Mouse (Mus musculus): ENCODE measurements around the gene Rubcnl. TPM values are rescaled to one million over a fixed set of nuclear protein-coding genes. Genes with fewer than 3 reads are reported as not detected.

Rubcnl gene
- polyA plus RNA-seq, 1 experiment, result 0.64 TPM

DNA sequence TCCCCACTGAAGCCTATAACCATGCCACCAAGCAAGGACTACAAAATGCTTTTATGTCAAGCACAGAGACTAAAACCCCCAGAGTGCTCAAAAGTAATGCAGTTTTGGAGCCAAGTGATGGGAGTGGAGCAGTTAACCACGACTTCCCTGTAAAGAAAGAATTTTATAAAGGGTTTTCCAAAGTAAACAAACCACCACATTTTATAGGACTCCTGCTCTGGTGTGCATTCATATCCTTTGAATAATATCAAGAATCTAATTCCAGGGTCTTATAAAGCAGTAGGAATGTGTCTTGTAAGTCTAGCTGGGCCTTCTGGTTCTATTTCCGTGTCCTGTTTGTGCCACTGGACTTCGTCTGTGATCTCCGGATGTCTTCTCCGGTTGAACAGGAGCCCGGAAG lies 14.5 kb upstream of the Rubcnl start:
- peak overlapping the region; percentile 63 for H3K4me2 ChIP-seq (ENCODE audit: low read depth)
- H3K36me3 ChIP-seq (ENCODE audit: control insufficient read depth, insufficient read depth), result no peaks in the 10 kb centered on the region
- TF ChIP-seq POLR2AphosphoS2 (IDR thresholded peaks at IDR 0.05; ENCODE audit: insufficient read length, low read depth) (no peak), MAX (IDR thresholded peaks at IDR 0.05; ENCODE audit: low read depth) (no peak), CEBPB (IDR thresholded peaks at IDR 0.05; ENCODE audit: insufficient read depth, poor library complexity, severe bottlenecking) (no peak), MYOG (IDR thresholded peaks at IDR 0.05; ENCODE audit: control insufficient read depth in 1 of 3, insufficient read depth in 1 of 3, insufficient read length in 2 of 3, low read depth in 2 of 3) (no peak), REST (IDR thresholded peaks at IDR 0.05; ENCODE audit: insufficient read depth, insufficient read length) (no peak)
- H3ac ChIP-seq (ENCODE audit: control insufficient read depth, insufficient read length), result no peak overlapping the region
- no peaks in the 10 kb centered on the region for H3K79me2 ChIP-seq (ENCODE audit: control insufficient read depth, insufficient read depth)
- no peak overlapping the region for H3K4me3 ChIP-seq
- H3K27me3 ChIP-seq (ENCODE audit: control insufficient read depth, insufficient read depth, insufficient read length), result no peaks in the 10 kb centered on the region

DNA sequence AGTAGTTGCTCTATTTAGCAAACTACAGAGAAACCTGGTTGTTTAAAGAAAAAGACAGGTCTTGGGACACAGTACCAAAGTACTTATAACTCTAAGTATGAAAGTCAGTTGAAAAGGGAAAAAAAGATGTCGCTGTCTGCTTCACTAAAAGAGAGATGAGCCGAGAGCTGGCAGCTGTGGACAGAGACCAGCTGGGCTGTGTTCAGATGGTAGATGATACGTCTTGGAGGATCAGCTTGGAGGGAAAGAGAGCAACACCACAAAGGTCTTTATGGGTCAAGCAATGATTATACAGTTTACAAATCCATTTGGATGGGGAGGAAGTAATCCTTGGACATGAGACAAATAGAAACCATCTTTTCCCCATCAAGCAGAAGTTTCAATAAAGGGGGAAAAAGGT lies 12.5 kb upstream of the Rubcnl start:
- Histone ChIP-seq H3K4me2 (ENCODE audit: low read depth) (no peak overlapping the region), H3ac (ENCODE audit: control insufficient read depth, insufficient read length) (no peak overlapping the region), H3K27me3 (ENCODE audit: control insufficient read depth, insufficient read depth, insufficient read length) (no peaks in the 10 kb centered on the region), H3K79me2 (ENCODE audit: control insufficient read depth, insufficient read depth) (no peaks in the 10 kb centered on the region), H3K4me3 (no peak overlapping the region), H3K36me3 (ENCODE audit: control insufficient read depth, insufficient read depth) (no peaks in the 10 kb centered on the region)
- no peak for TF ChIP-seq TCF12 (IDR thresholded peaks at IDR 0.05; ENCODE audit: insufficient read depth, poor library complexity, severe bottlenecking)
- no peak for TF ChIP-seq TCF3 (IDR thresholded peaks at IDR 0.05; ENCODE audit: insufficient read length, low read depth)
- TF ChIP-seq POLR2A (IDR thresholded peaks at IDR 0.05; ENCODE audit: insufficient read length, low read depth), result no peak
- TF ChIP-seq E2F4 (IDR thresholded peaks at IDR 0.05; ENCODE audit: insufficient read depth), result no peak
- no peak for TF ChIP-seq POLR2AphosphoS2 (IDR thresholded peaks at IDR 0.05; ENCODE audit: insufficient read length, low read depth)
- TF ChIP-seq SRF (IDR thresholded peaks at IDR 0.05; ENCODE audit: control insufficient read depth, insufficient read length, low read depth), result no peak
- no peak for TF ChIP-seq MYOG (IDR thresholded peaks at IDR 0.05; ENCODE audit: control insufficient read depth in 1 of 3, insufficient read depth in 1 of 3, insufficient read length in 2 of 3, low read depth in 2 of 3)
- TF ChIP-seq USF1 (IDR thresholded peaks at IDR 0.05; ENCODE audit: low read depth), result no peak
- TF ChIP-seq REST (IDR thresholded peaks at IDR 0.05; ENCODE audit: insufficient read depth, insufficient read length), result no peak
- no peak for TF ChIP-seq MAX (IDR thresholded peaks at IDR 0.05; ENCODE audit: low read depth)
- TF ChIP-seq MYOD1 (IDR thresholded peaks at IDR 0.05; ENCODE audit: control insufficient read depth in 1 of 3, insufficient read length in 2 of 3, low read depth in 2 of 3), result no peak
- TF ChIP-seq CEBPB (IDR thresholded peaks at IDR 0.05; ENCODE audit: insufficient read depth, poor library complexity, severe bottlenecking), result no peak

DNA sequence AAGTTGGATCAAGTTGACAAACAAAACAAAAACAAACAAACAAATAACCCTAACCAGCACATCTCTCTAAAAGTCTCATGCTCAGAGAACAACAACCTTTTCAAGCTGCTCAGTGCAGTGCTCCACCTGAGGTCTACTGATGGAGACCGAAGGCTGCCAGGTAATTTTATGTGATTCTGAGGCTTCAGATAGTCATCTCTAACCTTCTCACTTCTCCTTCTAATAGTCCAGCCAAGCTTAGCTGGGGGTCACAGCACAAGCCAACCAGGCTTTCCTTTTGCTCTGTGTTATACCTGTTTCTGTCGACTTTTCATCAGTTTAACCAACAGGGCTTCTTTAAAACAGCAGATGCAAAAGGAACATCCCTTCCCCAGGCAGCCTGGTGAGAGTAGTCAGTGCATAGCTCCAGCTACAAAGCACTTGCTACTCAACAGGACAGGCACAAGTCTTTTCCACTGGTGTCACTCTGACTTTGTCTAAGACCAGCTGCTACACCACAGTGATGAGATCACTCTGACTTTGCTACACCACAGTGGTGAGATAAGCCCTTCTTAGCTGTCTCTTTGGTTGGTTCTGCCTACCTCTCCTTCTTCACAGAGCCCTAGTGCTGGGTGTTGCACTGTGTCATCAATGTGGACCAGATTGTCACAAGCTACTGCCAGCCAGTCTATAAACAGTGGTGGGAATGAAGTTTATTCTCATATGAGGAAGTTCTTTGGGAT lies 10.2 kb upstream of the Rubcnl start:
- Histone ChIP-seq H3K27me3 (ENCODE audit: control insufficient read depth, insufficient read depth, insufficient read length) (no peaks in the 10 kb centered on the region), H3K36me3 (ENCODE audit: control insufficient read depth, insufficient read depth) (no peaks in the 10 kb centered on the region), H3K4me2 (ENCODE audit: low read depth) (no peak overlapping the region), H3K4me3 (no peak overlapping the region), H3ac (ENCODE audit: control insufficient read depth, insufficient read length) (no peak overlapping the region), H3K79me2 (ENCODE audit: control insufficient read depth, insufficient read depth) (no peaks in the 10 kb centered on the region)
- TF ChIP-seq TCF12 (IDR thresholded peaks at IDR 0.05; ENCODE audit: insufficient read depth, poor library complexity, severe bottlenecking), result peak; percentile 35
- no peak for TF ChIP-seq SRF (IDR thresholded peaks at IDR 0.05; ENCODE audit: control insufficient read depth, insufficient read length, low read depth)
- peak in 2 of 3 experiments; percentile 70 to 71 for TF ChIP-seq MYOG (IDR thresholded peaks at IDR 0.05; ENCODE audit: control insufficient read depth in 1 of 3, insufficient read depth in 1 of 3, insufficient read length in 2 of 3, low read depth in 2 of 3)
- peak in 2 of 3 experiments; percentile 76 to 86 for TF ChIP-seq MYOD1 (IDR thresholded peaks at IDR 0.05; ENCODE audit: control insufficient read depth in 1 of 3, insufficient read length in 2 of 3, low read depth in 2 of 3)
- TF ChIP-seq MAX (IDR thresholded peaks at IDR 0.05; ENCODE audit: low read depth), result no peak
- TF ChIP-seq E2F4 (IDR thresholded peaks at IDR 0.05; ENCODE audit: insufficient read depth), result no peak
- TF ChIP-seq POLR2A (IDR thresholded peaks at IDR 0.05; ENCODE audit: insufficient read length, low read depth), result no peak
- no peak for TF ChIP-seq CEBPB (IDR thresholded peaks at IDR 0.05; ENCODE audit: insufficient read depth, poor library complexity, severe bottlenecking)
- peak; percentile 17 for TF ChIP-seq TCF3 (IDR thresholded peaks at IDR 0.05; ENCODE audit: insufficient read length, low read depth)
- no peak for TF ChIP-seq USF1 (IDR thresholded peaks at IDR 0.05; ENCODE audit: low read depth)
- no peak for TF ChIP-seq POLR2AphosphoS2 (IDR thresholded peaks at IDR 0.05; ENCODE audit: insufficient read length, low read depth)
- no peak for TF ChIP-seq REST (IDR thresholded peaks at IDR 0.05; ENCODE audit: insufficient read depth, insufficient read length)

DNA sequence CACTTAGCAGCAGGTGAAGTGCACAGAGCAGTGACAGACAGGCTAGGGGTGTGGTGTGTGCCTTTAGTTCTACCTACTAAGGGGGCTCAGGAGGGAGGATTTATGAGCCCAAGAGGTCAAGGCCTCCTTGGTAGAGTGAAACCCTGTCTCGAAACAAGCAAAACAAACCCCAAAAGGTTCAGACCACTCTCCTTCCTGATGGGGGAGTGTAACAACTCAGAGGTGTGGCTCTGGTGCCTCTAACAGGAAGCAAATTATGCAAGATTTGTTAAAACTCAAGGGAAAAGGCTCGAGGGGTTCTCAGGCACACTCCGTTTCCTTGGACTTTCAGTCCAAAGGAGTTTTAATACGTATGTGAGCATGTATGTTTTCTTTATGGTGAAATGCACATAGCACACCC lies 5.5 kb upstream of the Rubcnl start:
- Histone ChIP-seq H3K79me2 (ENCODE audit: control insufficient read depth, insufficient read depth) (no peaks in the 10 kb centered on the region), H3K4me2 (ENCODE audit: low read depth) (no peak overlapping the region), H3K27me3 (ENCODE audit: control insufficient read depth, insufficient read depth, insufficient read length) (no peaks in the 10 kb centered on the region), H3K36me3 (ENCODE audit: control insufficient read depth, insufficient read depth) (no peaks in the 10 kb centered on the region), H3K4me3 (no peak overlapping the region), H3ac (ENCODE audit: control insufficient read depth, insufficient read length) (no peak overlapping the region)
- TF ChIP-seq CEBPB (IDR thresholded peaks at IDR 0.05; ENCODE audit: insufficient read depth, poor library complexity, severe bottlenecking) (no peak), MYOD1 (IDR thresholded peaks at IDR 0.05; ENCODE audit: control insufficient read depth in 1 of 3, insufficient read length in 2 of 3, low read depth in 2 of 3) (no peak), POLR2AphosphoS2 (IDR thresholded peaks at IDR 0.05; ENCODE audit: insufficient read length, low read depth) (no peak), E2F4 (IDR thresholded peaks at IDR 0.05; ENCODE audit: insufficient read depth) (no peak), MAX (IDR thresholded peaks at IDR 0.05; ENCODE audit: low read depth) (no peak), TCF3 (IDR thresholded peaks at IDR 0.05; ENCODE audit: insufficient read length, low read depth) (no peak), USF1 (IDR thresholded peaks at IDR 0.05; ENCODE audit: low read depth) (no peak), SRF (IDR thresholded peaks at IDR 0.05; ENCODE audit: control insufficient read depth, insufficient read length, low read depth) (no peak), REST (IDR thresholded peaks at IDR 0.05; ENCODE audit: insufficient read depth, insufficient read length) (no peak), POLR2A (IDR thresholded peaks at IDR 0.05; ENCODE audit: insufficient read length, low read depth) (no peak), TCF12 (IDR thresholded peaks at IDR 0.05; ENCODE audit: insufficient read depth, poor library complexity, severe bottlenecking) (no peak), MYOG (IDR thresholded peaks at IDR 0.05; ENCODE audit: control insufficient read depth in 1 of 3, insufficient read depth in 1 of 3, insufficient read length in 2 of 3, low read depth in 2 of 3) (no peak)
